Mouse (Mus musculus) intestine, embryonic 16.5 days (tissue): ENCODE results near the gene Otor. TPM values are rescaled to one million over a fixed set of nuclear protein-coding genes. Genes with fewer than 3 reads are reported as not detected.

Source experiments
- ATAC-seq: fragments of 200-750 bp; cut with Nextera tagmentation; 2 replicates; pipeline ENCODE4 v1.8.0; 2017; ENCODE audit warnings: moderate TSS enrichment, moderate library complexity
- H3K27ac ChIP-seq: fragments of 300-500 bp; sonication (generic); 2 replicates; pipeline ENCODE4 v1.5.1; 2014; ENCODE audit warnings: mild to moderate bottlenecking, low read length
- H3K27me3 ChIP-seq: fragments of 300-500 bp; sonication (generic); replicated peaks from 2 replicates; pipeline ENCODE4 v1.6.1; 2014; ENCODE audit warnings: low read length, control low read depth, mixed read lengths; ENCODE audit not compliant: control insufficient read depth, insufficient read depth
- H3K36me3 ChIP-seq: fragments of 300-500 bp; sonication (generic); 2 replicates; pipeline ENCODE4 v1.6.1; 2014; ENCODE audit warnings: low read length, control low read depth; ENCODE audit not compliant: control insufficient read depth, insufficient read depth
- H3K4me1 ChIP-seq: fragments of 300-500 bp; sonication (generic); 2 replicates; pipeline ENCODE4 v1.6.1; 2014; ENCODE audit warnings: low read length, control low read depth, mixed read lengths; ENCODE audit not compliant: control insufficient read depth, insufficient read depth
- H3K4me2 ChIP-seq: fragments of 300-500 bp; sonication (generic); 2 replicates; pipeline ENCODE4 v1.6.1; 2014; ENCODE audit warnings: low read depth, low read length, control low read depth
- H3K4me3 ChIP-seq: fragments of 300-500 bp; sonication (generic); 2 replicates; pipeline ENCODE4 v1.5.1; 2014; ENCODE audit warnings: mild to moderate bottlenecking, low read length
- H3K9ac ChIP-seq: fragments of 300-500 bp; sonication (generic); 2 replicates; pipeline ENCODE4 v1.6.1; 2014; ENCODE audit warnings: low read depth, low read length
- H3K9me3 ChIP-seq: fragments of 300-500 bp; sonication (generic); 2 replicates; pipeline ENCODE4 v1.6.1; 2016; ENCODE audit warnings: low read length, control low read depth; ENCODE audit not compliant: control insufficient read depth
- WGBS: fragments of 180-500 bp; shearing (Covaris S2); extraction: QIAGEN DNeasy Blood & Tissue Kit; methylation state at CpG from one replicate; pipeline ENCODE4 v1.1.7; 2014; 5-methylcytosine and 5-hydroxymethylcytosine counted together
- polyA plus RNA-seq: library from polyadenylated mRNA; unstranded; fragments of >200 nt; fragmentation: Nextera tagmentation; extraction: Ambion mirVana; gene quantifications from 2 replicates; pipeline ENCODE4 v1.2.1, GENCODE M21; 2015

Gene Otor
- polyA plus RNA-seq, 1 experiment from 2014 or later: 0.46 TPM

DNA sequence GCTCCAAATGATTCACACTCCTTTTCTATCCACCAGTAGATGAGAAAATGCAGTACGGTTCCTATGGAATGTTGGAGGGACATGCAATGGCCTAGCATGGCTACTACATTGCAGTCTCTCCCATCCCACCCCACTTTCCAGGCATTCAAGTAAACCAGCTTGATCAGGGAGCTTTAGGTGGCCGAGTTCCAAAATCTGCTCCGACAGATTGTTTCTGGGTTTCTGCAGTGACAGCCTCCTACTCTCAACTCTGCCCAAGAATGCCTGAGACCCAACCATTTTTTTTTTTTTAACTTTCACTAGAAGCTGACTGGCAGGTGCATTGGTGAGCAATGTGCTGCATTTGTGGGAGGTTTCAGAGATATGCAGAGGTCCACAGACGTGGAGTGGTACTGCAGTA is 36.4 kb downstream of the Otor start:
- no peak for ATAC-seq
- 73% methylated on average over 4 of the region's 4 CpGs for WGBS

DNA sequence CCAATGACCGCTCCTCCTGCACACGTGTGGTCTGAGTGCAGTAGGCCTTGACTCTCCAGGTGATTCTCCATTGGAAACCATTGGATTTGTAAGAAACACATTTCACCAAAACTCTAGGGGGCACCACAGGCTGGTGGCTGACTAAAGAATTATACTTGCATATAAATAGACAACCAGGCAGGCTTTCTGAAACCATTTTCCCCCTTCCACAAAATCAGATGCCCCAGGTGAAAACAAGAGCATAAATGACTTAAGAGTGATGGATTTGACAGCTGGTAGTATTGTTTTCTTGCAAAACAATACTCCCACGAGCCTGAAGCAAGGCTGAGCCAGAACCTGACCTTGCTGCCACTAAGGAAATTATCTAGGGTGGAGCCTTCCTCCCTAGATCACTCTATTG is 39.2 kb downstream of the Otor start:
- no peak overlapping the region for H3K9ac ChIP-seq
- no peaks in the 10 kb centered on the region for H3K27me3 ChIP-seq
- no peak for ATAC-seq
- H3K4me3 ChIP-seq: no peak overlapping the region
- H3K4me2 ChIP-seq: no peak overlapping the region
- no peaks in the 10 kb centered on the region for H3K4me1 ChIP-seq
- 65% methylated on average over 3 of the region's 3 CpGs for WGBS
- no peaks in the 10 kb centered on the region for H3K36me3 ChIP-seq
- no peak overlapping the region for H3K27ac ChIP-seq
- no peaks in the 10 kb centered on the region for H3K9me3 ChIP-seq

More for the DNA sequence above, 36.4 kb downstream of the Otor start:
- Histone ChIP-seq H3K9ac (no peak overlapping the region), H3K9me3 (no peaks in the 10 kb centered on the region), H3K4me1 (no peaks in the 10 kb centered on the region), H3K36me3 (no peaks in the 10 kb centered on the region), H3K27ac (no peak overlapping the region), H3K27me3 (no peaks in the 10 kb centered on the region), H3K4me3 (no peak overlapping the region), H3K4me2 (no peak overlapping the region)

DNA sequence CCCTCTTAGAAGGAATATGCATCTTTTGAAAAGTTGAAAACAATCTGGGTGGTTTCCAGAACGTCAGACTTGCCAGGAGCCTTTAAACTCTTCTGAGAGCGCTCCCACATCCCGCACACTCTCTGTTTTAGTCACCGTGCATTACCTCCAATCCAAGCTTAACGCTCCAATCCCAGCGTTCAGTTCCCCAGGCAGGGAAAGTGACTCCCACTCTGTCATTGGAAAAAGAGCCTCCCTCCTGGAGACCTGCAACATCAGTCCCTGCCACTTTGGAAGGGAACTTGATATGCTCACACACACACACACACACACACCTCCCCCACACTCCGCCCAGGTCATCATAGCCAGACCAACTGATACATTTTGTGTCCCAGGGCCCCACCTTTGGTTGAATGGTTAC is 39.9 kb downstream of the Otor start:
- no peaks in the 10 kb centered on the region for H3K4me1 ChIP-seq
- H3K4me2 ChIP-seq: no peak overlapping the region
- no peak overlapping the region for H3K9ac ChIP-seq
- no peak overlapping the region for H3K4me3 ChIP-seq
- WGBS: 80% methylated on average over 7 of the region's 7 CpGs
- no peaks in the 10 kb centered on the region for H3K36me3 ChIP-seq
- H3K27ac ChIP-seq: no peak overlapping the region
- no peak for ATAC-seq
- H3K9me3 ChIP-seq: no peaks in the 10 kb centered on the region
- H3K27me3 ChIP-seq: no peaks in the 10 kb centered on the region

DNA sequence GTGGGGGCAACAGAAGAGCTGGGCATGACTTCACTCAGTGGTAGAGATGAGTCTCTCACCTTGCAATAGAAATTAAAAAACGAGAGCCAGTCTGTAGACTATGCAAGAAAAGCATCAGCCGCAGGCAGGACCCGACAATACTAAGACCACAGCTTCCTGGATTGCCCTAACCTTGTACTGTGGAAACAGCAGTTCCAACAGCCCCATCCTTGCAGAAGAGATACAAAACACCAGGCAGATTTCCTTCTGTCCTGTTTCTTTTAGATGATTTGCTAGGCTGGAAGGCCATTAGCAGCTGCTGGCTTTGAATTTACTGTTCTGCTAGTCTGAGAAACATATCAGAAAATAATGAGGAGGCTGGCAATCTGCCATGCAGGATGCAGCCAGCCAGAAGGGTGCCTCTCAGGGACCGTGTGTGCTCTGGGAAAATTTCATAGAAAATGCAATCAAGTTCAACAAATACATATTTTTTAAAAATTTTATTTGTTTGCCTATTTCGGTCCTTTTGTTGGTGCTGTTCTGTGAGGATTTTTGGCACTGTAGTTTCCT is 52.9 kb downstream of the Otor start:
- Histone ChIP-seq H3K9ac (no peak overlapping the region), H3K4me3 (no peak overlapping the region), H3K27me3 (no peaks in the 10 kb centered on the region), H3K4me1 (no peaks in the 10 kb centered on the region), H3K9me3 (no peaks in the 10 kb centered on the region), H3K27ac (no peak overlapping the region), H3K4me2 (no peak overlapping the region), H3K36me3 (no peaks in the 10 kb centered on the region)
- 65% methylated on average over 5 of the region's 5 CpGs for WGBS
- no peak for ATAC-seq

Other genes with a start within 250 kb of the Otor start
- gene Kif16b, start 176.9 kb upstream of the Otor start, polyA plus RNA-seq: 11.1 and 11.5 TPM in 2 replicates
- gene Snrpb2, start 15.4 kb upstream of the Otor start, polyA plus RNA-seq: 46.9 and 47.1 TPM in 2 replicates